Mouse (Mus musculus): Measurements from ENCODE around the gene Shank1. TPM values are rescaled to one million over a fixed set of nuclear protein-coding genes. Genes with fewer than 3 reads are reported as not detected.

Shank1 gene
- polyA plus RNA-seq, 1 experiment from 2014 or later = 0.85 TPM

- no peak overlapping the region for H3K4me3 ChIP-seq (ENCODE audit: low read depth, low read length)
- no peaks in the 10 kb centered on the region for H3K36me3 ChIP-seq (ENCODE audit: control insufficient read depth, insufficient read depth, low read length)
- no peaks in the 10 kb centered on the region for H3K9me3 ChIP-seq (ENCODE audit: control insufficient read depth, low read length)
- H3K9ac ChIP-seq (ENCODE audit: low read length) = no peak overlapping the region
- WGBS = 71% methylated on average over 7 of the region's 7 CpGs
- H3K27me3 ChIP-seq (ENCODE audit: control insufficient read depth, insufficient read depth, low read length) = peaks cover 3% of the 10 kb centered on the region; the same call in 1 of the 2 replicates
- no peak overlapping the region for H3K27ac ChIP-seq (replicated peaks; ENCODE audit: low read depth, low read length)
- ATAC-seq (ENCODE audit: insufficient number of reproducible peaks, low FRiP score, low TSS enrichment, low read depth) (no peak), DNase-seq (ENCODE audit: low spot score) (no peak)
- H3K4me2 ChIP-seq (ENCODE audit: low read depth, severe bottlenecking) = no peak overlapping the region
- no peaks in the 10 kb centered on the region for H3K4me1 ChIP-seq (ENCODE audit: control insufficient read depth, insufficient read depth, low read length)
Measured at GRCm38 (mm10) chr7:44273446-44273845, 36.6 kb upstream of the Shank1 start.

- peaks cover 3% of the 10 kb centered on the region; the same call in 1 of the 2 replicates for H3K27me3 ChIP-seq (ENCODE audit: control insufficient read depth, insufficient read depth, low read length)
- WGBS = 30% methylated on average over 11 of the region's 11 CpGs
Measured at GRCm38 (mm10) chr7:44274096-44274495, 36.0 kb upstream of the Shank1 start.

GRCm38 (mm10) chr7:44275546-44275945, 34.5 kb upstream of the Shank1 start:
- no peak for ATAC-seq (ENCODE audit: insufficient number of reproducible peaks, low FRiP score, low TSS enrichment, low read depth)
- H3K27me3 ChIP-seq (ENCODE audit: control insufficient read depth, insufficient read depth, low read length) = peaks cover 3% of the 10 kb centered on the region; the same call in 1 of the 2 replicates
- H3K4me2 ChIP-seq (ENCODE audit: low read depth, severe bottlenecking) = no peak overlapping the region
- 69% methylated on average over 3 of the region's 3 CpGs for WGBS
- no peaks in the 10 kb centered on the region for H3K4me1 ChIP-seq (ENCODE audit: control insufficient read depth, insufficient read depth, low read length)
- no peaks in the 10 kb centered on the region for H3K36me3 ChIP-seq (ENCODE audit: control insufficient read depth, insufficient read depth, low read length)
- H3K9me3 ChIP-seq (ENCODE audit: control insufficient read depth, low read length) = no peaks in the 10 kb centered on the region
- no peak overlapping the region for H3K27ac ChIP-seq (replicated peaks; ENCODE audit: low read depth, low read length)
- no peak overlapping the region for H3K4me3 ChIP-seq (ENCODE audit: low read depth, low read length)
- no peak overlapping the region for H3K9ac ChIP-seq (ENCODE audit: low read length)
- no peak for DNase-seq (ENCODE audit: low spot score)

More at GRCm38 (mm10) chr7:44274096-44274495, 36.0 kb upstream of the Shank1 start:
- Histone ChIP-seq H3K9ac (ENCODE audit: low read length) (no peak overlapping the region), H3K4me3 (ENCODE audit: low read depth, low read length) (no peak overlapping the region), H3K9me3 (ENCODE audit: control insufficient read depth, low read length) (no peaks in the 10 kb centered on the region), H3K27ac (replicated peaks; ENCODE audit: low read depth, low read length) (no peak overlapping the region), H3K36me3 (ENCODE audit: control insufficient read depth, insufficient read depth, low read length) (no peaks in the 10 kb centered on the region), H3K4me1 (ENCODE audit: control insufficient read depth, insufficient read depth, low read length) (no peaks in the 10 kb centered on the region), H3K4me2 (ENCODE audit: low read depth, severe bottlenecking) (no peak overlapping the region)
- no peak for ATAC-seq (ENCODE audit: insufficient number of reproducible peaks, low FRiP score, low TSS enrichment, low read depth)
- DNase-seq (ENCODE audit: low spot score) = no peak

GRCm38 (mm10) chr7:44276461-44277249, 33.4 kb upstream of the Shank1 start:
- no peak overlapping the region for H3K4me3 ChIP-seq (ENCODE audit: low read depth, low read length)
- no peaks in the 10 kb centered on the region for H3K36me3 ChIP-seq (ENCODE audit: control insufficient read depth, insufficient read depth, low read length)
- H3K4me1 ChIP-seq (ENCODE audit: control insufficient read depth, insufficient read depth, low read length) = no peaks in the 10 kb centered on the region
- H3K27me3 ChIP-seq (ENCODE audit: control insufficient read depth, insufficient read depth, low read length) = peaks cover 3% of the 10 kb centered on the region; the same call in 1 of the 2 replicates
- H3K4me2 ChIP-seq (ENCODE audit: low read depth, severe bottlenecking) = no peak overlapping the region
- ATAC-seq (ENCODE audit: insufficient number of reproducible peaks, low FRiP score, low TSS enrichment, low read depth) (no peak), DNase-seq (ENCODE audit: low spot score) (no peak)
- no peaks in the 10 kb centered on the region for H3K9me3 ChIP-seq (ENCODE audit: control insufficient read depth, low read length)
- H3K27ac ChIP-seq (replicated peaks; ENCODE audit: low read depth, low read length) = no peak overlapping the region
- H3K9ac ChIP-seq (ENCODE audit: low read length) = no peak overlapping the region
- 75% methylated on average over 10 of the region's 10 CpGs for WGBS

GRCm38 (mm10) chr7:44277250-44277622, 32.8 kb upstream of the Shank1 start:
- DNase-seq (ENCODE audit: low spot score) (peak; percentile 66), ATAC-seq (ENCODE audit: insufficient number of reproducible peaks, low FRiP score, low TSS enrichment, low read depth) (no peak)
- no peaks in the 10 kb centered on the region for H3K36me3 ChIP-seq (ENCODE audit: control insufficient read depth, insufficient read depth, low read length)
- H3K9ac ChIP-seq (ENCODE audit: low read length) = no peak overlapping the region
- no peaks in the 10 kb centered on the region for H3K9me3 ChIP-seq (ENCODE audit: control insufficient read depth, low read length)
- H3K27ac ChIP-seq (replicated peaks; ENCODE audit: low read depth, low read length) = no peak overlapping the region
- no peak overlapping the region for H3K4me3 ChIP-seq (ENCODE audit: low read depth, low read length)
- WGBS = 44% methylated on average over 2 of the region's 2 CpGs
- no peak overlapping the region for H3K4me2 ChIP-seq (ENCODE audit: low read depth, severe bottlenecking)
- H3K27me3 ChIP-seq (ENCODE audit: control insufficient read depth, insufficient read depth, low read length) = peaks cover 3% of the 10 kb centered on the region; the same call in 1 of the 2 replicates
- no peaks in the 10 kb centered on the region for H3K4me1 ChIP-seq (ENCODE audit: control insufficient read depth, insufficient read depth, low read length)

GRCm38 (mm10) chr7:44280959-44281358, 29.1 kb upstream of the Shank1 start:
- Histone ChIP-seq H3K4me2 (ENCODE audit: low read depth, severe bottlenecking) (no peak overlapping the region), H3K4me3 (ENCODE audit: low read depth, low read length) (no peak overlapping the region), H3K9me3 (ENCODE audit: control insufficient read depth, low read length) (no peaks in the 10 kb centered on the region), H3K27me3 (ENCODE audit: control insufficient read depth, insufficient read depth, low read length) (no peaks in the 10 kb centered on the region), H3K9ac (ENCODE audit: low read length) (no peak overlapping the region), H3K4me1 (ENCODE audit: control insufficient read depth, insufficient read depth, low read length) (no peaks in the 10 kb centered on the region), H3K36me3 (ENCODE audit: control insufficient read depth, insufficient read depth, low read length) (no peaks in the 10 kb centered on the region), H3K27ac (replicated peaks; ENCODE audit: low read depth, low read length) (no peak overlapping the region)
- ATAC-seq (ENCODE audit: insufficient number of reproducible peaks, low FRiP score, low TSS enrichment, low read depth) (no peak), DNase-seq (ENCODE audit: low spot score) (no peak)
- 66% methylated on average over 1 of the region's 1 CpGs for WGBS

GRCm38 (mm10) chr7:44281586-44281985, 28.5 kb upstream of the Shank1 start:
- WGBS = 89% methylated on average over 7 of the region's 7 CpGs
- Histone ChIP-seq H3K27me3 (ENCODE audit: control insufficient read depth, insufficient read depth, low read length) (no peaks in the 10 kb centered on the region), H3K27ac (replicated peaks; ENCODE audit: low read depth, low read length) (no peak overlapping the region), H3K9ac (ENCODE audit: low read length) (no peak overlapping the region), H3K36me3 (ENCODE audit: control insufficient read depth, insufficient read depth, low read length) (no peaks in the 10 kb centered on the region), H3K4me3 (ENCODE audit: low read depth, low read length) (no peak overlapping the region), H3K9me3 (ENCODE audit: control insufficient read depth, low read length) (no peaks in the 10 kb centered on the region), H3K4me1 (ENCODE audit: control insufficient read depth, insufficient read depth, low read length) (no peaks in the 10 kb centered on the region), H3K4me2 (ENCODE audit: low read depth, severe bottlenecking) (no peak overlapping the region)
- no peak for ATAC-seq (ENCODE audit: insufficient number of reproducible peaks, low FRiP score, low TSS enrichment, low read depth)
- DNase-seq (ENCODE audit: low spot score) = no peak

- Histone ChIP-seq H3K9ac (ENCODE audit: low read length) (no peak overlapping the region), H3K4me2 (ENCODE audit: low read depth, severe bottlenecking) (no peak overlapping the region), H3K9me3 (ENCODE audit: control insufficient read depth, low read length) (no peaks in the 10 kb centered on the region), H3K27me3 (ENCODE audit: control insufficient read depth, insufficient read depth, low read length) (no peaks in the 10 kb centered on the region), H3K4me3 (ENCODE audit: low read depth, low read length) (no peak overlapping the region), H3K36me3 (ENCODE audit: control insufficient read depth, insufficient read depth, low read length) (no peaks in the 10 kb centered on the region), H3K4me1 (ENCODE audit: control insufficient read depth, insufficient read depth, low read length) (no peaks in the 10 kb centered on the region), H3K27ac (replicated peaks; ENCODE audit: low read depth, low read length) (no peak overlapping the region)
- ATAC-seq (ENCODE audit: insufficient number of reproducible peaks, low FRiP score, low TSS enrichment, low read depth) = no peak
- DNase-seq (ENCODE audit: low spot score) = no peak
- WGBS = 77% methylated on average over 7 of the region's 7 CpGs
Measured at GRCm38 (mm10) chr7:44287760-44288159, 22.3 kb upstream of the Shank1 start.

Data from limb, embryonic 11.5 days (tissue).